Mouse (Mus musculus): ENCODE measurements at regions not wholly inside any gene's neighbourhood (a gene's known extent, or its start where the extent isn't known, plus 50 kb on each side); places are given as distances from the start of the nearest gene placed in this dataset.
"Not testable (repeated sequence)": the region's sequence is repeated elsewhere in the genome, so short reads cannot be mapped to it uniquely, and the experiment has no call there.

GRCm38 (mm10) chr8:20495542-20495941 lies 119.2 kb upstream of the Gm21119 start:
- not testable (repeated sequence) for DNase-seq

GRCm38 (mm10) chr8:20513920-20514319 lies 100.8 kb upstream of the Gm21119 start:
- DNase-seq = not testable (repeated sequence)

DNA sequence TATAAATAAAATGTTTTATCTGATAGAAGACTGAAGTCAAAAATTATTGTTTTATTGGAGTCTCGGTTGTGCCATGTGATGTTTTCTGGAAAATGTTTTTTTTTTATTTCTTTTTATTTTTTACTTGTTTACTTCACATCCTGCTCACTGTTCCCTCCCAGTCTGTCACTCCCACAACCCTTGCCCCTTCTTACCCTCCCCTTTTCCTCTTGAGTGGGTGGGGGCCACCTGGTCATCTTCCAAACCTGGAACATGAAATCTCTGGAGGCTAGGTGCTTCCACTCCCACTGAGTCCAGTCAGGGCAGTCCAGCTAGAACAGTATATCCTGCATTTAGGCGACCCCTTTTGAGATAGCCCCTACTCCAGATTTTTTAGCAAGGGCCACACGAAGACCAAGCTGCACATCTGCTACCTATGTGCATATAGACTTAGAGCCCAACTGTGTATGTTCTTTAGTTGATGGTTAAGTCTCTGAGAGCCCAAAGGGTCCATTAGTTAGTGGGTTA lies 98.3 kb upstream of the Gm21119 start:
- DNase-seq = not testable (repeated sequence)

DNA sequence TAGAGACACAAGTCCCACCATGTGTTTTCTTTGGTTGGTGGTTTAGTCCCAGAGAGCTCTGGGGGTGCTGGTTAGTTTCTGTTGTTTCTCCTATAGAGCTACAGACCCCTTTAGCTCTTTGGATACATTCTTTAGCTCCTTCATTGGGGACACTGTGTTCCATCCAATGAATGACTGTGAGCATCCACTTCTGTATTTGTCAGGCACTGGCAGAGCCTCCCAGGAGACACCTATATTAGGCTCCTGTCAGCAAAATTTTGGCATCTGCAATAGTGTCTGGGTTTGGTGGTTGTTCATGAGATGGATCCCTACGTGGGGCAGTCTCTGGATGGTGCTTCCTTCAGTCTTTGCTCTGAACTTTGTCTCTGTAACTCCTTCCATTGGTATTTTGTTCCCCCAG lies 97.2 kb upstream of the Gm21119 start:
- not testable (repeated sequence) for DNase-seq

- DNase-seq = not testable (repeated sequence)
Observed at GRCm38 (mm10) chr8:20524539-20524938, 90.2 kb upstream of the Gm21119 start.

DNA sequence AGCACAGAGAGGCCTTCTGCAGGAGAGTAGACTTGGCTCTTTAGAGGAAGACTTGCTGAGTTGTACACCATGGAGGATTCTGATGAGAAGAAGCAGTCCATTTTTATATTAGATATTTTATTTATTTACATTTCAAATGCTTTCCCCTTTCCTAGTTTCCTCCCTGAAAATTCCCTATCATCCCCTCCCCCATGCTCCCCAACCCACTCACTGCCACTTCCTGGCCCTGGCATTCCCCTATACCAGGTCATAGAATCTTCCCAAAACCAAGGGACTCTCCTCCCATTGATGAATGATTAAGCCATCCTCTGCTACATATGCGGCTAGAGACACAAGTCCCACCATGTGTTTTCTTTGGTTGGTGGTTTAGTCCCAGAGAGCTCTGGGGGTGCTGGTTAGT lies 85.7 kb upstream of the Gm21119 start:
- not testable (repeated sequence) for DNase-seq

DNA sequence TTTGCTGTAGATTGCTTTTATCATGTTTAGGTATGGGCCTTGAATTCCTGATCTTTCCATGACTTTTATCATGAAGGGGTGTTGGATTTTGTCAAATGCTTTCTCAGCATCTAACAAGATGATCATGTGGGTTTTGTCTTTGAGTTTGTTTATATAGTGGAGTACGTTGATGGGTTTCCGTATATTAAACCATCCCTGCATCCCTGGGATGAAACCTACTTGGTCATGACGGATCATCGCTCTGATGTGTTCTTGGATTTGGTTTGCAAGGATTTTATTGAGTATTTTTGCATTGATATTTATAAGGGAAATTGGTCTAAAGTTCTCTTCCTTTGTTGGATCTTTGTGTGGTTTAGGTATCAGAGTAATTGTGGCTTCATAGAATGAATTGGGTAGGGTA lies 75.7 kb upstream of the Gm21119 start:
- DNase-seq = not testable (repeated sequence)

DNA sequence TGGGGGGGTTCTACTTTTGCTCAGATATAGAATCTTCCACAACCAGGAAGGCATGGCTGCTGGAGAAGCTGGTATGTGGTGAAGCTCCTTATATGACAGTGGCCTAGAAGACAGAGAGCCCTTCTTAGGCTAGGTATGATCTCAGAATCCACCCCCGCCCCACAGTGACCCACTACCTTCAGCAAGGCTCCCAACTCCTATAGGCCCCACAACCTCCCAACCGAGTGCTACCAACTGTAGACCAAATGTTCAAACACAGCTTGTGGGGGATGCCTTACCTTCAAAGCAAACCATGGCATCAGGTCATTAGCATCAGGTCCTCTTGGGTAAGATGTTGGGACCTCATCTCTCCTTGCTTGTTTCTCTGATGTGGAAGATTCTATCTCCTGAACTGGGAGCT lies 70.6 kb upstream of the Gm21119 start:
- DNase-seq = not testable (repeated sequence)

- DNase-seq = not testable (repeated sequence)
Observed at GRCm38 (mm10) chr8:20545347-20545746, 69.4 kb upstream of the Gm21119 start.

- not testable (repeated sequence) for DNase-seq
Observed at GRCm38 (mm10) chr8:20546401-20546800, 68.3 kb upstream of the Gm21119 start.

GRCm38 (mm10) chr8:20550054-20550778 lies 64.5 kb upstream of the Gm21119 start:
- DNase-seq = peak; percentile 90

DNA sequence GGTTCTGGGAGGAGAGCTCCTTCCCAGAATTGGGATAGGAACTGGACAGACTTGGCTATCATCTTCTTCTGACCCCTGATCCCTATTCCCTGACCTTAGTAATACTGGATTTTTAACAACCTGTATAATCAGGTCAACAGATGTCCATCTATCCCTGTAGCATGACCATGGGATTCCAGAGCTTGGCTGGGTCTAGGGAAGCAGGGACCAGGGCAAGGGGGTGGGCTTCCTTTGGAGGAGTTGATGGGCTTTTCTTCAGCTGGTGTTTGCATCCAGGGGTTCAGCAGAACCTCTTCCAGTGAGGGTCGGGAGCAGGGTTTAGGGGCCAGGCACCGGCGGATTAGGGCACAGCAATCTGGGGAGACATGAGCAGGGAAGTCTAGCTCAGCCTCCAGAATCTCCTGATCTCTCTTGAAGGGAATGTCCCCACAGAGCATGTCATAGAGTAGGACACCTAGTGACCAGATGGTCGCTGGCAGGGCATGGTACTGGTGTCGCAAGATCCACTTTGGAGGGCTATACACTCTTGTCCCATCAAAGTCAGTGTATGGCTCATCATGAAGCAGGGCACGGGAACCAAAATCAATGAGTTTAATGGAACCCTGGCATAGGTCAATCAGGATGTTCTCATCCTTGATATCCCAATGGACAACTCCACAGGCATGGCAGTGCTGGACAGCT lies 58.1 kb upstream of the Gm21119 start:
- DNase-seq = not testable (repeated sequence)

- not testable (repeated sequence) for DNase-seq
Observed at GRCm38 (mm10) chr8:20557184-20557583, 57.5 kb upstream of the Gm21119 start.

DNA sequence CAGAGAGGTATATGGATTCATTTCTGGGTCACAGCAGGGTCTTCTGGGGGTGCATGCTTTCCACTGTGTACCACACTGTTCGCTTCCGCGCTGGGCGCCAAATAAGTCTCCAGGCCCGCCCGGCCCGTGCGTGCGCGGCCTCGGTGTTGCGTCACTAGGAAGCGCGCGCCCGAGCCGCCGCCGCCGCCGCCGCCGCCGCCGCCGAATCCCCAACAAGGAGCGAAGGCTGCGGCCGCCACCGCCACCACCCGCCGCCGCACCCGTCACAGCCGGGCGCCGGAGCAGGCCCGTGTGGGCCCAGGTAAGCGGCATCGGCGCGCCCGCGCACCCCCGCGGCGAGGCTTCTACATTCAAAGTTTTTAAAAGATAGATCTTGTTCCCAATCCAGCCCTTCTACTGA lies 57.1 kb upstream of the Gm21119 start:
- peak; percentile 52 for DNase-seq
